In the genomic region with DNA sequence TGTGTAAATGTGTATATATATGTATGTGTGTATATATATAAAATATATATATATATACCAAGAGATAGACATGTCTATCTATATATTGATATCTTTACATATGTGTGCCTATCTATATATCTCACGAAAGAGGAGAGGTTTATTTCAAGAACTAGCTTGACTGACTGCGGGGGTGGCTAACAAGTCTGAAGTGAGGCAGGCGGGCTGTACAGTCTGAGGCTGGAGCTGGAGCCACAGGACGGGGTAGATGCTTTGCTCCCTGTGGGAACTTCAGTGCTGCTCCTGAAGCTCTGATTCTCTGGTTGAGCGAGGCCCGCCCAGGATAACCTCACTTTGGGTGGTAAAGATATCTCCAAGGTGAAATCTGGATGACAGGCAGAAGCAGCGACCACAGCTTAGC, we compare ENCODE assay signal across 16 mouse cellular contexts.
"Had no signal": no experiment of that assay in that cellular context is flagged by ENCODE, and none has a peak within 500 bp of the region (broad histone marks: within the 10 kb centered on the region; RNA-seq: fewer than 3 reads in every experiment).

No protein-coding gene starts in this region.

- H3K36me3 ChIP-seq: neural tube, embryonic 13.5 days; neural tube, embryonic 15.5 days; stomach, embryonic 15.5 days had no signal

- DNase-seq: retina, postnatal 1 day; right cerebral cortex, adult 18-20 months; right cerebral cortex, postnatal 14 days; right cerebral cortex, postnatal 25 days; right cerebral cortex, postnatal 4 days; spleen, adult 18-20 months; thymus, adult 18-20 months; thymus, adult 2 months; thymus, postnatal 14 days; thymus, postnatal 25 days; thymus, postnatal 36 days; thymus, postnatal 4 days had no signal

- H3K9me3 ChIP-seq: neural tube, embryonic 13.5 days; neural tube, embryonic 15.5 days; stomach, embryonic 15.5 days had no signal

- H3K27ac ChIP-seq: neural tube, embryonic 13.5 days; neural tube, embryonic 15.5 days; stomach, embryonic 15.5 days; stomach, postnatal 0 days had no signal

- H3K27me3 ChIP-seq: neural tube, embryonic 15.5 days; stomach, embryonic 15.5 days had no signal

- H3K4me3 ChIP-seq: neural tube, embryonic 13.5 days; neural tube, embryonic 15.5 days; stomach, embryonic 15.5 days had no signal
